Mouse (Mus musculus) olfactory bulb, adult 2 months (tissue): ENCODE data around the gene Afmid. TPM values are rescaled to one million over a fixed set of nuclear protein-coding genes. Genes with fewer than 3 reads are reported as not detected.
A peak's percentile ranks its signal among the peaks of the same experiment; 100 is the strongest.
"Not testable (repeated sequence)": the region's sequence is repeated elsewhere in the genome, so short reads cannot be mapped to it uniquely, and the experiment has no call there.

Experiments
- H3K27ac ChIP-seq: fragments of 200-500 bp; 2 replicates; pipeline ENCODE4 v1.5.1; 2012; ENCODE audit warnings: low read depth, low read length; ENCODE audit not compliant: insufficient read depth
- H3K4me1 ChIP-seq: fragments of 200-500 bp; 2 replicates; pipeline ENCODE4 v1.6.1; 2012; ENCODE audit warnings: low read length; ENCODE audit not compliant: control insufficient read depth, insufficient read depth
- H3K4me3 ChIP-seq: fragments of 200-500 bp; 2 replicates; pipeline ENCODE4 v1.5.1; 2012; ENCODE audit warnings: mild to moderate bottlenecking, low read depth, low read length, moderate library complexity; ENCODE audit not compliant: insufficient read depth
- CTCF ChIP-seq: fragments of 200-500 bp; IDR thresholded peaks from 2 replicates; pipeline ENCODE4 v1.5.1; 2012; ENCODE audit warnings: low read depth, mild to moderate bottlenecking, low read length, moderate library complexity; ENCODE audit not compliant: insufficient read depth
- POLR2A ChIP-seq: fragments of 200-500 bp; IDR thresholded peaks from 2 replicates; pipeline ENCODE4 v1.6.1; 2012; ENCODE audit warnings: mild to moderate bottlenecking, low read depth, low read length, moderate library complexity; ENCODE audit not compliant: insufficient read depth
- WGBS: fragments of 180-500 bp; shearing (Covaris S2); methylation state at CpG from one replicate; pipeline ENCODE4 v1.1.7; 2018; 5-methylcytosine and 5-hydroxymethylcytosine counted together
- polyA plus RNA-seq: library from polyadenylated mRNA; stranded (reverse); fragments of >200 nt; gene quantifications from 2 replicates; pipeline ENCODE4 v1.2.4, GENCODE M21; 2012; ENCODE audit warnings: low replicate concordance; ENCODE audit not compliant: missing spikeins, insufficient read depth, insufficient read length

Afmid gene
- polyA plus RNA-seq, 1 experiment: not detected

DNA sequence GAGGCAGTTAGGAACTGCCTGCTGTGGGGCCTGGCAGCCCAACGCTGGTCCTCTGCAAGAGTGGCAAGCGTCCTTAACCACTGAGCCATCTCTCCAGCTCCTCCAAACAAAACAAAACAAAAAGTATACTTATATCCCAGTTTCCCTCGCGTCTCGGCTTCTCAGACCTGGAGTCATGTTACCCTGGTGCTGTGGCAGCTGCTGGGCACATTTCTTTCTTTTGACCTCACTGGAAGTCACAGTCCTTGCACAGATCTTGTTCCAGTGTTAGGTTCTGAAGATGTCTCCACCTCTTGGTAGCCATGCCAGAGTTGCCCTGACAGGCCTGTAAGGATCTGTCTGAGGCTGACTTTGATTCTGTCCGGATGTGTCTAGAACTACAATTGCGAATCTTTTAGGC, 24.1 kb upstream of the Afmid start:
- no peak overlapping the region for H3K27ac ChIP-seq
- no peak for TF ChIP-seq POLR2A
- no peak for TF ChIP-seq CTCF
- 92% methylated on average over 7 of the region's 7 CpGs for WGBS
- H3K4me3 ChIP-seq: no peak overlapping the region
- H3K4me1 ChIP-seq: no peaks in the 10 kb centered on the region

DNA sequence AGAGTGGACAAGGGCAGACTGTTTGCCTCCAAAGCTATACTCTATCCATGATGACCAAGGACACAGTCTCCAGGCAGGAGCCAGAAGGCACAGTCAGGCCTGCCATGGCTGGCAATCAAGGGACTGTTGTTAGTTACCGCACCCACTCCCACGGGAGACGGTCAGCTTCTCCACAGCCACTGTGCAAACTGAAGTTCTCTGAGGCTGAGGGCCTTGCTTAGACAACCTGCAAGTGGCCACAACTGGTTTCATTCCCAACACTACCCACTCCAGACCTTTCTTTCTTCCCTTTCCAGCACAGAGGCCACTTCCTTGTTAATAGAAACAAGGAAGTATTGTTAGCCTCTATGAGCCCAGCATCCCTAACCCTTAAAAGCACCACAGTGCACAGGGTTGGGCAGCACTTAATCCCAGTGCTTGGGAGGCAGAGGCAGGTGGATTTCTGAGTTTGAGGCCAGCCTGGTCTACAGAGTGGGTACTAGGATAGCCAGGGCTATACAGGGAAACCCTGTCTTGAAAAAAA, 22.5 kb upstream of the Afmid start:
- no peak for TF ChIP-seq POLR2A
- no peak for TF ChIP-seq CTCF
- no peak overlapping the region for H3K4me3 ChIP-seq
- WGBS: 88% methylated on average over 3 of the region's 3 CpGs
- H3K27ac ChIP-seq: no peak overlapping the region
- H3K4me1 ChIP-seq: no peaks in the 10 kb centered on the region

DNA sequence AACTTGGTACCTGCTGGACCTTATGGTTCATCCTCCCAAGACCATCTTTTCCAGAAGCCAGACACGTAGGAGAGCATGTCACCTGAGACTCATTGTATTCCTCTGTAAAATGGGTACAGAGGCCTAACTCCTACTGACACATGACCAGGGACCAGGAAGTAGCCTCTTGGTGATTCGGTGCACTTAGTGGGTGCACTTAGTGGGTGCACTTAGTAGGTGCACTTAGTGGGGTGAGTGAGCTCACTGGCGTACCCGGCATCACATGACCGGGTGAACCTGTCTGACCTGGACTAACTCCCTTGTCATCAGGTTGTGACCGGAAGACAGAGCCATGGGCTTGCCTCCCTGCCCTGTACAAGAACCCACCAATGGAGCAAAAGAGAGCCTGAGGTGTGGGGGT, 18.9 kb upstream of the Afmid start:
- Histone ChIP-seq H3K4me1 (peaks cover 16% of the 10 kb centered on the region), H3K27ac (no peak overlapping the region), H3K4me3 (no peak overlapping the region)
- 94% methylated on average over 6 of the region's 6 CpGs for WGBS
- no peak for TF ChIP-seq CTCF
- TF ChIP-seq POLR2A: no peak

DNA sequence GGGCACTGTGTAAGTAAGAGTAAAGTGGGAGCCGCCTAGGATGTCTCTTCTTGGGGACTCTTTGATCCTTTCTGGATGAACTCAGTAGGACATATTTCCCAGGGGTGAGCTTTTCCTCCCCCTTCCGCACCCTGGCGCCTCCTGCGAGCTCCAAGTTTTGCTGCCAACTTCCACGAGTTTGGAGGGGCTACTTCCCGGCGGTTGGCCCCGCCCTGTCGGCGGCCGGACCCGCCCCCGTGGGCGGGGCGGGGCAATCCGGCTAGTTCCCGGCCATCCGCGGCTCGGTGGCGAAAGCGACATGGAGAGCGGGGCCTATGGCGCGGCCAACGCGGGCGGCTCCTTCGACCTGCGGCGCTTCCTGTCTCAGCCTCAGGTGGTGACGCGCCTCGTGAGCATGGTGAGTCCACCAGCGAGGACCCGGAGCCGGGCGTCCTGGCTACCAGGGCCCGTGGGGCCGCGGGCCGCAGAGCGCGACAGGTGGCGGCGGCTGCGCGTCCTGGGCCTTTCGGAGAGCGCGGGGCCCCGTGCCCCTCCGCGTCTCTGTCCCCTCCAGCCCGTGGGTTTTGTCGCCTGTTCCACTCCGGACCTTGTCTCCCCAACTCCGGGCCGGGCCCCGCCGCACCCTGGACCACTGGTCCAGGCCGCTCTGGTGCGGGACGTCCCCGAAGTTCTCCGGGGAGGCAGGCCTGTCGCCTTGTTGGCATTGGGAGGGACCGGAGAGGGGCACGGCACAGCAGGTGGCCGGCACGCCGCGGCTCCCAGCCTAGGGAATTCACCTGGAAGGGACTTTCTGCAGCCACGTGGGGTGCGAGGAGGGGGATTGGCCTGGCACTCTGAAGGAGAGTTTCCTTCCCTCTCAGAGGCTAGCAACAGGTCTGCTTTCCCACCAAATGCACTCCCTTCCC, 16.1 kb upstream of the Afmid start, which contains the start of the genes Gm20708 and Syngr2:
TSS of gene Gm20708 (plus strand) at position 262 of the 905 bp plus-strand sequence.
TSS of gene Syngr2 (plus strand) at position 262 of the 905 bp plus-strand sequence.
- no peak within 1 kb of the TSS for H3K27ac ChIP-seq
- no peak for TF ChIP-seq POLR2A
- no peak for TF ChIP-seq CTCF
- peaks cover 16% of the 10 kb centered on the region for H3K4me1 ChIP-seq
- peak within 1 kb of the TSS; percentile 55 for H3K4me3 ChIP-seq
- 1% methylated on average over 75 of the region's 75 CpGs for WGBS

DNA sequence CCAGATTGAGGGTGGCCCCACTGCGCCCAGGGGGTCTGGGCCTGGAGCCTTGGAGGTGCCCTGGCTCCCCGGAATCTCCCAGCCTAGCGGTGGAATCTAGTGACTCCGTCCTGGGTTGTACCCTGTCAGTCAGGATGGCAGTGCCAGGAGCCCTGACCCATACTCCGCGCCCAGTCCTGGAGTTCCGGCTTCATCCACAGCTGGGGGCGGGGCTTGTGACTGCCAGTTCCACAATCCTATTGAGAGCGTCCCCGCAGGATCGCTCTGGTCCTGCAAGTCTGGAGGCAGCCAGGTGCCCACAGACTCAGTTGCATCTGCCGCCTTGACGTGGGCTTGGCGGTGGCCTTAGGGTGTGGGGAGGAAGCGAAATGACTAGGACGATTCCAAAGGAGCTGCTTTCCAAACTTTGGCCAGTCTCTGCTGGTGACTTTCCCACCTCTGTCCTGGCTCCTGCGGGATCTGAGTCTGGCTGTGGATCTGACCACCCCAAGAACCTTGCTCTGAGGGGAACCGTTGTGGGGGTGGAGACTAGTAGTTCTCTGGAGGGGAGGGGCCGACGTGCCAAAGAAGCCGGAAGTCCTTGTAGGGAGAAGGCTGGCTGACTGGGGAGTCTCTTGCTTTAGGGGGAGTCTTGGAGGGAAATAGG, 15.2 kb upstream of the Afmid start:
- H3K27ac ChIP-seq: no peak overlapping the region

GRCm38 (mm10) chr11:117813867-117814266, 11.9 kb upstream of the Afmid start:
- no peak overlapping the region for H3K4me3 ChIP-seq
- WGBS: 76% methylated on average over 5 of the region's 5 CpGs
- no peak overlapping the region for H3K27ac ChIP-seq
- TF ChIP-seq CTCF: no peak
- TF ChIP-seq POLR2A: no peak
- H3K4me1 ChIP-seq: peaks cover 16% of the 10 kb centered on the region

More for the DNA sequence above, 15.2 kb upstream of the Afmid start:
- 1% methylated on average over 21 of the region's 21 CpGs for WGBS
- peaks cover 16% of the 10 kb centered on the region for H3K4me1 ChIP-seq
- peak overlapping the region; percentile 55 for H3K4me3 ChIP-seq
- no peak for TF ChIP-seq CTCF
- TF ChIP-seq POLR2A: no peak

DNA sequence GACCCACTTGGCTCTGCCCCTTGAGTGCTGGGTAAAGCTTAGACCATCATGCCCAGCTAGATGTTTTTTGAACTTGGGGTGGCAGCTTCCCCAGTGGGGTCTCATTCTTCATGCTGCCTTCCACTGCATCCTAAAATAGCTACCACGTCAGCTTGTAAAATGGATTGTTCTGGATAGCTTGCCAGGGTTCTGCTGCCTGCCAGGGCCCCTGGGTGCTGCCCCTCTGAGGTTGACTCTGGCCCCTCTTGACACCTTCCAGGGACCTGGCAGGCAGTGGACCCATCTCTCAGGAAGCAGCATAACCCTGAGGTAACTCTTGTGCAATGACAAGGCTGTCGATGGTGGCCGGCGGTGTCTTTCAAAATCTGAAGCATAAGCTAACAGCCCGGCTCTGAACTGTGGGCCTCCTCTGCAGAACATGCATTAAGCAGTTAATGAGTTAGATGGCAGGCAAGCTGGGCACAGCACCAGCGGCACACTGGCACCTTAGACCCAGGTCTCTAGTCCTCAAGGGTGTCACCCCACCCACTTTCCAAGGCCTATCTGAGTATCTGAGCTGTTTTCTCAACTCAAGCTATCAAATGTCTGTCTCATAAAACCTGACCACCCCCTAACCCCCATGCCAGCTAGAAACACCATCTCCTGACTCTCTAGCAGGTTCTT, 10.9 kb upstream of the Afmid start:
- Histone ChIP-seq H3K27ac (no peak overlapping the region), H3K4me1 (peaks cover 14% of the 10 kb centered on the region), H3K4me3 (no peak overlapping the region)
- 93% methylated on average over 6 of the region's 6 CpGs for WGBS
- TF ChIP-seq POLR2A (no peak), CTCF (no peak)

DNA sequence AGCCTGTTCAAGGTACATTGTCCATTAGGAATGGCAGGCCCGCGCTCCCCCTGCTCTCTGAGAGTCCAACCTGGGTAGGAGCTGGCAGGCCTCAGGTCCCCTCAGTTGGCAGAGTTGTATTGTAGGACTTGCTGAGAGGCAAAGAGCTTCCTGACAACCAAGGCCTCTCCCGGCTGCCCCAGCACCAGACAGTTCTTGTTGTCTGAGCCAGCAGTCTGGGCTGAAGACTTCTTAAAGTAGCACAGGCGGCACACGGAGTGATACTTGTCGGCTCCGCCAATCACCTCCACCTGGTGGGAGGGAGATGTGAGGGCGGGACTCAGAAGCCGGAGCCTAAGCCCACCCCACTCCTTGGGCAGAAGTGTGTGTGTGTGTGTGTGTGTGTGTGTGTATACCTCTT, 9.9 kb upstream of the Afmid start:
- not testable (repeated sequence) for H3K4me3 ChIP-seq, H3K4me1 ChIP-seq, H3K27ac ChIP-seq
- 89% methylated on average over 9 of the region's 9 CpGs for WGBS

GRCm38 (mm10) chr11:117816389-117816996, 9.2 kb upstream of the Afmid start:
- Histone ChIP-seq H3K4me3 (no peak overlapping the region), H3K4me1 (peaks cover 4% of the 10 kb centered on the region), H3K27ac (no peak overlapping the region)
- 93% methylated on average over 13 of the region's 13 CpGs for WGBS
- TF ChIP-seq POLR2A: no peak
